Comparison of ENCODE assay signal across 10 mouse cellular contexts in the genomic region with DNA sequence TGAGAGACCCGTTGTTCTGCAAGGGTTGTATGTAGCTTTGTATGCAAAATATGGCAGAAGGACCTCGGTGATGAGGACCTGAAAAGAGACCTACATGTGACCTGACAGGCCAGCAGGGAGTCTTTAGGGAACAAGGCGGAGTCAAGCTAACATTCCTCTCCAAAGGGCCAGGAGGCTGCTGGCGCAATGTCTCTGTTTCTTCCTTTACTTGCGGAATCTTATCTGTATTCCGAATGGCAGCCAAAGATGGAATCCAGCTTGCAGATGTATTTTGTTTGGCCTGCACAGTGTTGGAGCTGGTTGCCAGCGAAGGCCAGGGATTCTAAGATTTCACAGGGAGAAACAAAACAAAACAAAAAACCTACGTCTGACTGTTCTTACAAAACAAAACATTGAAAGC. TPM values are rescaled to one million over a fixed set of nuclear protein-coding genes. Genes with fewer than 3 reads are reported as not detected.
A peak's percentile ranks its signal among the peaks of the same experiment; 100 is the strongest.
DNase-seq lines count a peak whose midpoint lies in the region; ATAC-seq lines count a peak whose summit lies in the region.
"Had no signal": no experiment of that assay in that cellular context is flagged by ENCODE, and none has a peak within 500 bp of the region (broad histone marks: within the 10 kb centered on the region; RNA-seq: fewer than 3 reads in every experiment).

No protein-coding gene starts in this region.

- H3K36me3 ChIP-seq in lung, embryonic 16.5 days (ENCODE audit: control insufficient read depth, insufficient read depth, low read length): no peaks in the 10 kb centered on the region

- ATAC-seq in lung, embryonic 16.5 days (ENCODE audit: low read depth): peak; percentile 62

- peak; percentile 17 for DNase-seq in embryo, embryonic 10 days (ENCODE audit: low spot score)
- DNase-seq in embryo, embryonic 9.5 days (ENCODE audit: extremely low spot score): no peak
- peak; percentile 59 to 70 for DNase-seq in heart, postnatal 14 days
- DNase-seq in thymus, postnatal 4 days: no peak
- DNase-seq in spleen, postnatal 14 days (ENCODE audit: low spot score in 2 of 2): no peak
- no peak for DNase-seq in spleen, adult 18-20 months

- no peak overlapping the region for H3K4me3 ChIP-seq in brown adipose tissue, adult 24 weeks (ENCODE audit: insufficient read depth, low read depth, low read length)
- no peak overlapping the region for H3K4me3 ChIP-seq in lung, embryonic 16.5 days (ENCODE audit: low read length)

- H3K9me3 ChIP-seq in lung, embryonic 16.5 days (ENCODE audit: control insufficient read depth, low read length): no peaks in the 10 kb centered on the region

- no peaks in the 10 kb centered on the region for H3K27me3 ChIP-seq in lung, embryonic 16.5 days (ENCODE audit: control insufficient read depth, insufficient read depth, low read depth, low read length)

- peak overlapping the region; percentile 77 for H3K4me2 ChIP-seq in lung, embryonic 16.5 days (ENCODE audit: low read depth, low read length)
- H3K4me2 ChIP-seq: midbrain, embryonic 11.5 days had no signal

- H3K9ac ChIP-seq in lung, embryonic 16.5 days (ENCODE audit: low read length): no peak overlapping the region

- 0 out of 2 replicates have a peak overlapping the region, but pooled peaks have one; percentile 23 for H3K27ac ChIP-seq in brown adipose tissue, adult 24 weeks (replicated peaks; ENCODE audit: low read depth, low read length)
- peak overlapping the region; percentile 89 for H3K27ac ChIP-seq in lung, embryonic 16.5 days (ENCODE audit: low read length)

- 32% methylated on average over 8 of the region's 8 CpGs for WGBS in lung, embryonic 16.5 days

- H3K4me1 ChIP-seq in brown adipose tissue, adult 24 weeks (ENCODE audit: control insufficient read depth, insufficient read depth, insufficient read length, low read length): no peaks in the 10 kb centered on the region; the same call in 1 of the 2 replicates
- H3K4me1 ChIP-seq in lung, embryonic 16.5 days (replicated peaks; ENCODE audit: control insufficient read depth, insufficient read depth, low read length): peaks cover 60% of the 10 kb centered on the region

- intact Hi-C loops in heart, postnatal 14 days (cut with DNase I): no loop called here

RNA-seq across cellular contexts. Expression of gene Rbp1, which starts 6.0 kb away (rescaled TPM):
- polyA plus RNA-seq in brown adipose tissue, adult 24 weeks (2012; ENCODE audit: insufficient read depth, insufficient read length, missing spikeins): 2.1 and 2.2 TPM in 2 replicates
- total RNA-seq in heart, postnatal 14 days (2021): 1 to 10 TPM; 7.6 to 8.2 TPM
- polyA plus RNA-seq in lung, embryonic 16.5 days (2015; fragmentation: Nextera tagmentation; extraction: Ambion mirVana): 96.5 and 102 TPM in 2 replicates

RNA-seq across cellular contexts. Expression of gene Rbp2, which starts 57.1 kb away (rescaled TPM):
- polyA plus RNA-seq in brown adipose tissue, adult 24 weeks (2012; ENCODE audit: insufficient read depth, insufficient read length, missing spikeins): not detected in 2 replicates
- not detected for total RNA-seq in heart, postnatal 14 days (2021)
- 1.5 and 2.2 TPM in 2 replicates for polyA plus RNA-seq in lung, embryonic 16.5 days (2015; fragmentation: Nextera tagmentation; extraction: Ambion mirVana)
- total RNA-seq: adrenal gland, adult 18-20 months had no signal

Comparison
In these comparisons a context has a peak if more than half of its experiments do, and no peak if none do; other contexts are left out.
1. DNase-seq: peak in embryo, embryonic 10 days (single experiment) and heart, postnatal 14 days (2 of 2); none in embryo, embryonic 9.5 days (single experiment), thymus, postnatal 4 days (single experiment), spleen, postnatal 14 days (0 of 2) and spleen, adult 18-20 months (0 of 2).
2. RNA of gene Rbp1, which starts 6.0 kb away (polyA plus RNA-seq): 96.5 to 102 TPM in lung, embryonic 16.5 days; 2.1 to 2.2 TPM in brown adipose tissue, adult 24 weeks; every median in the first group is over 10 times any median in the second.